Comparison of ENCODE assay signal across 20 mouse cellular contexts in genomic region chr4:83956252-83956904, GRCm38 (mm10).
DNase-seq lines count a peak whose midpoint lies in the region; ATAC-seq lines count a peak whose summit lies in the region.
"Had no signal": no experiment of that assay in that cellular context is flagged by ENCODE, and none has a peak within 500 bp of the region (broad histone marks: within the 10 kb centered on the region; RNA-seq: fewer than 3 reads in every experiment).

No protein-coding gene starts in this region.

- H3K9me3 ChIP-seq in hindbrain, embryonic 16.5 days (ENCODE audit: control insufficient read depth, low read length) = peaks cover 4% of the 10 kb centered on the region
- H3K9me3 ChIP-seq in hindbrain, embryonic 14.5 days (ENCODE audit: control insufficient read depth, low read length) = 0 out of 2 replicates have a peak, but pooled peaks cover 4% of the 10 kb centered on the region
- peaks cover 7% of the 10 kb centered on the region; the same call in 1 of the 2 replicates for H3K9me3 ChIP-seq in embryonic facial prominence, embryonic 10.5 days
- H3K9me3 ChIP-seq in midbrain, embryonic 13.5 days = no peaks in the 10 kb centered on the region
- H3K9me3 ChIP-seq: midbrain, embryonic 15.5 days had no signal

- no peak overlapping the region for H3K4me3 ChIP-seq in hindbrain, embryonic 16.5 days (ENCODE audit: low read length)
- no peak overlapping the region for H3K4me3 ChIP-seq in hindbrain, embryonic 14.5 days (replicated peaks; ENCODE audit: low read length)
- no peak overlapping the region for H3K4me3 ChIP-seq in embryonic facial prominence, embryonic 10.5 days
- H3K4me3 ChIP-seq in midbrain, embryonic 13.5 days (replicated peaks) = no peak overlapping the region
- H3K4me3 ChIP-seq: erythroblast, embryonic 14.5 days; megakaryocyte, embryonic 14.5 days; midbrain, embryonic 15.5 days; myocyte had no signal

- H3K4me2 ChIP-seq in hindbrain, embryonic 16.5 days (ENCODE audit: low read length) = no peak overlapping the region
- no peak overlapping the region for H3K4me2 ChIP-seq in hindbrain, embryonic 14.5 days (replicated peaks)
- no peak overlapping the region for H3K4me2 ChIP-seq in midbrain, embryonic 13.5 days (replicated peaks)
- H3K4me2 ChIP-seq: heart, embryonic 11.5 days; liver, embryonic 11.5 days; midbrain, embryonic 15.5 days had no signal

- H3K27me3 ChIP-seq in hindbrain, embryonic 16.5 days (replicated peaks; ENCODE audit: control insufficient read depth, insufficient read depth, low read length) = no peaks in the 10 kb centered on the region
- H3K27me3 ChIP-seq in hindbrain, embryonic 14.5 days (ENCODE audit: control insufficient read depth, insufficient read depth, low read length) = no peaks in the 10 kb centered on the region
- no peaks in the 10 kb centered on the region for H3K27me3 ChIP-seq in embryonic facial prominence, embryonic 10.5 days (replicated peaks; ENCODE audit: low read depth, poor library complexity, severe bottlenecking)
- H3K27me3 ChIP-seq in midbrain, embryonic 13.5 days = no peaks in the 10 kb centered on the region
- H3K27me3 ChIP-seq: midbrain, embryonic 15.5 days had no signal

- no peaks in the 10 kb centered on the region for H3K4me1 ChIP-seq in hindbrain, embryonic 16.5 days (ENCODE audit: control insufficient read depth, insufficient read depth, low read depth, low read length)
- no peaks in the 10 kb centered on the region for H3K4me1 ChIP-seq in hindbrain, embryonic 14.5 days (replicated peaks; ENCODE audit: control insufficient read depth, insufficient read depth, low read length)
- H3K4me1 ChIP-seq in embryonic facial prominence, embryonic 10.5 days = peaks cover 13% of the 10 kb centered on the region
- no peaks in the 10 kb centered on the region for H3K4me1 ChIP-seq in midbrain, embryonic 13.5 days (replicated peaks)
- H3K4me1 ChIP-seq: megakaryocyte, embryonic 14.5 days; midbrain, embryonic 15.5 days had no signal

- H3K27ac ChIP-seq in hindbrain, embryonic 16.5 days (ENCODE audit: low read depth, low read length) = no peak overlapping the region
- no peak overlapping the region for H3K27ac ChIP-seq in hindbrain, embryonic 14.5 days
- 0 out of 2 replicates have a peak overlapping the region, but pooled peaks have one; percentile 41 for H3K27ac ChIP-seq in embryonic facial prominence, embryonic 10.5 days (replicated peaks)
- H3K27ac ChIP-seq in midbrain, embryonic 13.5 days = no peak overlapping the region
- H3K27ac ChIP-seq: midbrain, embryonic 15.5 days had no signal

- DNase-seq in hindbrain, embryonic 14.5 days (ENCODE audit: low spot score) = no peak
- peak; percentile 5 for DNase-seq in cerebellum, adult 8-10 months
- DNase-seq in embryonic facial prominence, embryonic 10.5 days (ENCODE audit: low spot score) = no peak
- no peak for DNase-seq in ovary, adult 18-20 months (ENCODE audit: low spot score)
- DNase-seq in right cerebral cortex, postnatal 36 days (ENCODE audit: low spot score in 2 of 2) = no peak
- DNase-seq: gastrocnemius, postnatal 36 days; heart, postnatal 10 days; kidney, postnatal 36 days; lung, adult 18-20 months; right cerebral cortex, postnatal 14 days had no signal

- peak; percentile 42; the same call in 1 of the 2 replicates for ATAC-seq in hindbrain, embryonic 16.5 days
- no peak for ATAC-seq in hindbrain, embryonic 14.5 days (ENCODE audit: low FRiP score)
- no peak for ATAC-seq in midbrain, embryonic 13.5 days
- ATAC-seq: forebrain, embryonic 16.5 days; inflammation-experienced regulatory T-cells, adult 6 months; midbrain, embryonic 15.5 days had no signal

- no peaks in the 10 kb centered on the region for H3K36me3 ChIP-seq in hindbrain, embryonic 16.5 days (ENCODE audit: control insufficient read depth, insufficient read depth, low read length)
- H3K36me3 ChIP-seq in hindbrain, embryonic 14.5 days (replicated peaks; ENCODE audit: control insufficient read depth, insufficient read depth) = no peaks in the 10 kb centered on the region
- no peaks in the 10 kb centered on the region for H3K36me3 ChIP-seq in embryonic facial prominence, embryonic 10.5 days (replicated peaks)
- no peaks in the 10 kb centered on the region for H3K36me3 ChIP-seq in midbrain, embryonic 13.5 days
- H3K36me3 ChIP-seq: midbrain, embryonic 15.5 days had no signal

- WGBS in hindbrain, embryonic 16.5 days = 88% methylated on average over 12 of the region's 12 CpGs
- WGBS in hindbrain, embryonic 14.5 days = 94% methylated on average over 12 of the region's 12 CpGs
- WGBS in embryonic facial prominence, embryonic 10.5 days = 92% methylated on average over 12 of the region's 12 CpGs
- 94% methylated on average over 12 of the region's 12 CpGs for WGBS in midbrain, embryonic 13.5 days

- H3K9ac ChIP-seq in hindbrain, embryonic 16.5 days (ENCODE audit: low read depth, low read length) = no peak overlapping the region
- no peak overlapping the region for H3K9ac ChIP-seq in hindbrain, embryonic 14.5 days
- no peak overlapping the region for H3K9ac ChIP-seq in midbrain, embryonic 13.5 days (replicated peaks)
- H3K9ac ChIP-seq: midbrain, embryonic 15.5 days had no signal
